Mouse (Mus musculus): ENCODE data around the gene Cmip. TPM values are rescaled to one million over a fixed set of nuclear protein-coding genes. Genes with fewer than 3 reads are reported as not detected.
"Not testable (repeated sequence)": the region's sequence is repeated elsewhere in the genome, so short reads cannot be mapped to it uniquely, and the experiment has no call there.

Cmip gene
- total RNA-seq, 2 experiments from 2014 or later = 32.8 to 38.5 TPM

DNA sequence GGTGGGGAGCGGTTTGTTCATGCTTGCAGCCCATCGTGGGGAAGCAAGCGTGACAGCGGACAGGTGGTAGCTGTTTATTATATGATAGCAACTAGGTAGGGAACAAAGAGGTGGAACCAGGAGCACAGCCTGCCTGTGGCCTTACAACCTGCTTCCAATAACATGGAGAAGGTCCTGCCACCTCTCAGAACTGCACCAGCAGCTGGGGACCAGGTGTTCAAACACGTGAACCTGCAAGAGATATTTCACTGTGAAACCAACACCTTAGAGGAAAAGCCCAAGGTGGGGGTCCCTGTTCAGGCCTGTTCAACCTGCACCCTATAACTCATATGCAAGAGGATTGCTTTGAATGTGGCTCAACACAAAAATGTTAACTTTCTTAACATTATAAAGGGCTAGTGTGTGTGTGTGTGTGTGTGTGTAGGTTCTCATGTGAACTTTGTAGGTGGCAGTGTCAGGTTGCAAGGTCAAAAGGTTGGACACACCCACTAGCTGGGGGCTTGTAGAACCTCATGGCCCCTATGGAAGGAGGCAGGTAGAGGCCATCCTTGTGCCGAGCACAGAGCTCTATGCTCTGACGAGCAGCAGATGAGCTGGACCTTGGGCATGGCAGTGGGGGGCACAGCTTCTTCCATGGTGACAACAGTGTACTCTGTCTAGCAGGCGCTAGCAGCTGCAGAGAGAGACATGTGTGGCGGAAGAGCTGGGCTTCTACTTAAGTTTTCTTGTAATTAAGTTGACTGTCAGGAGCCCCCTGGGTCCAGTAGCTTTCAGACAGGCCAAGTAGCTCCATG lies 146.2 kb downstream of the Cmip start:
- intact Hi-C loops (cut with DNase I) = no loop called here

GRCm38 (mm10) chr8:117403705-117404476 lies 147.0 kb downstream of the Cmip start:
- intact Hi-C loops (cut with DNase I) = no loop called here
- DNase-seq = no peak

More for the DNA sequence above, 146.2 kb downstream of the Cmip start:
- no peak for DNase-seq

DNA sequence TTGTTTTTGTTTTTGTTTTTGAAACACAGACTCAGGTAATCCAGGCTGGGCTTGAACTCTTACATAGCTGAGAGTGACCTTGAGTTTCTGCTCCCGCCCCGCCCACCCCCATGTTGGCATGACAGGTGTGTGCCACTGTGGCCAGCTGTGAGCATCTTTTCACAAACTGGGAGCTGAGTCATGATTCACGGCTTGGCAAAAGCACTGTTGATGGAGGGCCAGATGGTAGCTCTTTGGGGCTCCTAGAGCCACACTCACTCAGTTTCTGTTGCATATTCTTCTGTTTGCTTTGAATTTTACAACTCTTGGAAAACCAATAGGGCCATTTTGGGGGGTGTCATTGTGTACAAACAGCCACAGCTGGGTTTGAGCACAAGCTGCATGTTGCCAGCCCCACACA lies 149.2 kb downstream of the Cmip start:
- intact Hi-C loops (cut with DNase I) = no loop called here
- DNase-seq = no peak

- intact Hi-C loops (cut with DNase I) = no loop called here
- no peak for DNase-seq
Measured at GRCm38 (mm10) chr8:117408634-117409033, 151.8 kb downstream of the Cmip start.

DNA sequence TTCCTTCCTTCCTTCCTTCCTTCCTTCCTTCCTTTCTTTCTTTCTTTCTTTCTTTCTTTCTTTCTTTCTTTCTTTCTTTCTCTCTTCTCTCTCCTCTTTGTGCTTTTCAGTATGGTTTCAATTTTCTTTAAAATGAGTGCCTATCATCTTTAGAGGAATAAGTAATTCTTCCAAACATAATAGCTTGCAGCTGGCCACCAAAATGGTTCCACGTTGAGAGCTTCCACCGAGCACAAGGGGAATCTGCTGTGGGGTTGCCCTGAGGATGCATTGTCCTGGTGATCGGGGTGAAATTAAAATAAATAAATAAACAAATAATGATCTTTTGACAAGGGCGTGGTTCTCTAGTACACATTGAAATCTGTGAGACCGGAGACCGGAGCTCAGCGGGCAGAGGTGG lies 152.2 kb downstream of the Cmip start:
- DNase-seq = no peak
- intact Hi-C loops (cut with DNase I) = no loop called here

GRCm38 (mm10) chr8:117410391-117410790 lies 153.5 kb downstream of the Cmip start:
- DNase-seq = peak; percentile 62 to 64
- intact Hi-C loops (cut with DNase I) = loop anchor here (2.0 kb wide), 1 partner anchor 24 kb away; no protein-coding TSS in a partner anchor

GRCm38 (mm10) chr8:117410901-117411300 lies 154.0 kb downstream of the Cmip start:
- peak in 1 of 2 experiments; percentile 22 for DNase-seq
- intact Hi-C loops (cut with DNase I) = loop anchor here (2.0 kb wide), 1 partner anchor 24 kb away; no protein-coding TSS in a partner anchor

DNA sequence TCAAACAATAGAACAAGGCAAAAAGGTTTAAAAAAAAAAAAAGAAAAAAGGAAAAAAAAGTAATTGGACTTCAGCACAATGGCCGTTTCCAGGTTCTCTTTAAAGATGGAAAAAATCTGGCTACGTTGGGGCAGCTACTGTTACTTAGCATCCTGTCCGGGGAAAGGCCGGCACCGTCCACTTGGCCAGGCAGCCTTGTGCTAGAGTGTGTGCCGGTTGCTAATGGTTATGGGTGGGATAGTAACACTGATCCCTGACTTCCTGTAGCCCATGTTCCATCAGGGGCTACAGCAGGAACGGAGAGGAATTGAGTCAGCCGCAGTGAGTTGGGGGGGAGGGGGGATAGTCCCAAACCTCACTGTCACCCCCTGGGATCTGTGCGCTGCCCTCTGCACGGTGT lies 155.4 kb downstream of the Cmip start:
- intact Hi-C loops (cut with DNase I) = no loop called here
- peak; percentile 18 to 31 for DNase-seq

DNA sequence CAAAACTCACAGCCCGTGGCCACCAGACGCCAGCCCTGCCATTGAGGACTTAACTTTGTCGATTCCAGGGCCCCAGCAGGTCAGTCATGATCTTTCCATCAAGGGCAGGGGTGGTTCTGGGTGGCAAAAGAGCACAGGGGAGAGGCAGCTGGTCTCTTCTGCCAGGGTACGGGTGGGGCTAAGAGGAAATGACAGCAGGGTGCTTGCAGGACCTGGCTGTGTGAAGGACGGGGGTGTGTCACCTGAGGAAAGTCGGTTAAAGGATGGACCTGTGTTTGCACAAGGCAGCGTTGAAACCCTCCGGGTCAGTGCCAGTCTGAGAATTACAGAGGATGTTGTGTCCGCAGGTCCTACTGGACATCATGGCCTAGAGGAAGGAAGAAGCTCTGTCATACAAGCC lies 161.0 kb downstream of the Cmip start:
- DNase-seq = no peak
- intact Hi-C loops (cut with DNase I) = no loop called here

DNA sequence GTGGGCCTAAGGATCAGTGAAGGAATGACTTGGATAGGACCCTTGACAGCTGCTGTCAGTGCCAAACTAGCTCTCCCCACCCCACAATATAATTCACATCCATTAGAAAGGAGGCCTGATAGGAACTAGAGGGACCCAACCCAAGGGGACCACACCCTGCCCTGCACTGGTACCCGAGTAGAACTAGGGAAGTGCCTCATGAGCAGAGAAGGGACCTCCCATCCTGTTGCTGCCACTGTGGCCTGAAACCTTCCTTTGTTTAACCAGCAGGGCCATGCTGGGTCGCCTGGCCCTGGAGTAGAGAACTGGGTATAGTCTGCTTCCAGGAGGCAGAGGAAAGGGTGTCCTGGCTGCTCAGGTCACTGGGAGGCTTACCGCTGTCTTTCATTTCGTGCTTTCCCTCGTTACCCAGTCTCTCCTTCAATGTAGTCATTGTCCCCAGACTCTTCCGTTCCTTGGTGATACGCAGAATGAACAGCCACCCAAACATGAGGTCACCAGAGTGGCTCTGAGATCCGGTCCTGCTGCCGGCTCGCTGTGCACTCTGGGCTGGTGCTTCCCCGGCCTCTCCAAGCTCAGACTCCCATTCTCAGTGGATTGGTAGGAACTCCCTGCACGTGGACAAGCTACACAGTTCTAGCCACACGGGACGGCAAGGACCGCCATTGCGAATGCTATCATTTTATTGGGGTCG lies 164.1 kb downstream of the Cmip start:
- intact Hi-C loops (cut with DNase I) = no loop called here

DNA sequence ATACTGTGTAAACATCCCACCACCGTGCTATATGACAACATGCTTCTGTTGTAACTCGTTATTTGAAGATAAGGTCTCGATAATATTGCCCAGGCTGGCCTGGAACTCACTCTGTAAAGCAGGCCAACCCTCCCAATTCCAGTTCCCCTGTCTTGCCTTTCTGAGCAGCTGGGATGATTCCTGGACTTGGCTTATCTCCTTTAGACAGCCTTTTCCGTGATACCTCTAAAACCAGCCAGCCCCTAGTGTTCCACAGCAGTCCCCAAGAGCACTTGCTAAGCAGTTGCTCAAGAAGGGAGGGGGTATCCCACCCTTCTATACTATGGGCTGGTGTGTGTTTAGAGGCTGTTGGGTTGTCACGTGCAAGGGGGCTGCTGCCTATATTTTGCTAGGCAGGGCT lies 165.0 kb downstream of the Cmip start:
- DNase-seq = peak; percentile 24 to 34
- intact Hi-C loops (cut with DNase I) = no loop called here

More for the DNA sequence above, 164.1 kb downstream of the Cmip start:
- peak; percentile 35 to 37 for DNase-seq

DNA sequence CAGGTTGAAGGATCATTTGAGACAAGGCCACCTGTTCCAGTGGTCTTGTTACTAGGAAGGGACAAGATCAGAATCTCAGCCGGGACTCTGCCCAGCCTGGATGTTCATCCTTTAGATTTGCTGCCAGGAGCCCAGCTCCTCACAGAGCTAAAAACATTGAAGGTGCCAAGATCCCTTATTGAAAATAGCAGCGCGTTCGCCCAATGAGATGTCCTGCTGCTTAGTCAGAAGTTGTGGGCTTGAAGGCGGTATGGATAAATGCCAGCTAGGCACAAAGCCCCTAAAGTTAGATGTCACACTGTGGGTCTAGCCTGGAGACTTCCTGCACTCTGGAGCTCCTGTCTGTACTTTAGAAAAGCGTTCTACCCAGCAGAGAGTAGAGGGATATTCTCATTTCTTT lies 165.5 kb downstream of the Cmip start:
- intact Hi-C loops (cut with DNase I) = no loop called here

DNA sequence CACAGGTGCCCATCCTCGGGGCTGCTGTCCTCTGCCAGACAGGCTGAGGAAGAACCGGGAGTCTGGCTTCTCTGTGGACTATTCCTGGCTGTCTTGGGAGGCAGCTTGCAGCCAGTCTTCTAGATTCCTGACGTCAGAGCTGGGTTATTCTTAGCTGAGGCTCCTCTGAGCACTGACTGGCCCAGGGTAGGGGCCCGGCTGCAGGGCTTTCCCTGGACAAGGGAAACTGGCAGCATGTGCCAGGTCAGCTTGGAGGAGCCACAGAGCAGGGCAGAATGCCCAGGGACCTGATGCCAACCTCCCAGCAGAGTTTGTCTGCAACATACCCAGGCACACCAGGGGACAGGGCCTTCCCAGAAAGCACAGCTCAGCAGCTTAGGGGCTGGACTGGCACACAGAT lies 166.2 kb downstream of the Cmip start:
- peak; percentile 87 to 92 for DNase-seq
- intact Hi-C loops (cut with DNase I) = no loop called here

More for the DNA sequence above, 165.5 kb downstream of the Cmip start:
- no peak for DNase-seq

DNA sequence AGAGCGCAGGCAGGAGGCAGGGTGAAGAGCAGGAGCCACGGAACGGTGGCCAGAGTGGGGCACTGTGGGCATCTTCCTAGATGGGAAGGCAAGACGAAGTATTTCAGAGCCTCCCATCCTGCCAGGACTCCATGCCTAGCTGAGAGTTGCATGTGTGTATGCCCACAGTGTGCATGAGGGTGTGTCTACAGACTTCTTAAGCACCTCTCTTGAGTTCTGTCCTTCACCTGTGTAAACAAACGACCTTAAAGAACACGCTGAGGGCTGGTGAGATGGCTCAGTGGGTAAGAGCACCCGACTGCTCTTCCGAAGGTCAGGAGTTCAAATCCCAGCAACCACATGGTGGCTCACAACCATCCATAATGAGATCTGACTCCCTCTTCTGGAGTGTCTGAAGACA lies 171.0 kb downstream of the Cmip start:
- intact Hi-C loops (cut with DNase I); DNase-seq: not testable (repeated sequence)

- intact Hi-C loops (cut with DNase I) = no loop called here
- DNase-seq = no peak
Measured at GRCm38 (mm10) chr8:117428524-117429162, 171.8 kb downstream of the Cmip start.

GRCm38 (mm10) chr8:117430624-117431023 lies 173.8 kb downstream of the Cmip start:
- intact Hi-C loops (cut with DNase I) = no loop called here
- no peak for DNase-seq

GRCm38 (mm10) chr8:117431554-117431953 lies 174.7 kb downstream of the Cmip start:
- DNase-seq = no peak
- intact Hi-C loops (cut with DNase I) = no loop called here

DNA sequence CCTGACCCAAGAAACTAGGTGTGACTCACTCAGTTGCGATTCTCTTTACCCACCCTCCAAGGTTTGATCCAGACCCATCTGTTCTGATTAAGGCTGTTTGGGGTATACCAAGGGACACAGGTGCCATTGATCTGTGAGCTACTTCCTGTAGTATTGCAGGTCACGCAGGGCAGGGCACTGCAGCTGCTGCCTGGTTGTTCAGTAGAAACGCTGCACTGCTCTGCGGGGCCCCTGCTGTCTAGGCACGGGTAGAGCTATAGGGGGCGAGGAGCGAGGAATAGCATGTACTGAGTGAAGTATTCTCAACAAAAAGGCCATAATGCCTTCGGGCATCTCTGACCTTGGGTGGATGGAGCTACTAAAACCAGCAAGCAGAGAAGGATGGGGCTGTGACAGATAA lies 175.2 kb downstream of the Cmip start:
- no peak for DNase-seq
- intact Hi-C loops (cut with DNase I) = no loop called here

GRCm38 (mm10) chr8:117433968-117434367 lies 177.1 kb downstream of the Cmip start:
- no peak for DNase-seq
- intact Hi-C loops (cut with DNase I) = no loop called here

- intact Hi-C loops (cut with DNase I) = no loop called here
- no peak for DNase-seq
Measured at GRCm38 (mm10) chr8:117436786-117437185, 179.9 kb downstream of the Cmip start.

DNA sequence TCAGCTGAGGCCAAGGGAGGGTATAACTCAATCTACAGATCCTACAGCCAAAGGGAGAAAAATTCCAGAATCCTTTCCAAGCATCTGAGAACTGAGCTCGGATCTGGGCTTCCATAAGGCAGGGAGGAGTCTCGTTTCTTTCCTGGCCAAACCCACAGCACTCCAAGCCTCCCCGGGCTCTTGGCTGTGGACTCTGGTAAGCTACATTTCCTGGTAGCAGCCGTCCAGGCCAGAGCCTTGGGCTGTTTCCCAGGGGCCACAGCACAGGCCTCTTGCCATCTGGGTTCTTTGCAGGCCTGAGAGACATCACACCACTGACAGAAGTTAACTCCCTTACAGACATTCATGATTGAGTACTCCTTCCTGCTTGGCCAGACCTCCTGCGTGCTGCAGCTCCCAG lies 180.8 kb downstream of the Cmip start:
- DNase-seq = peak; percentile 60 to 66
- intact Hi-C loops (cut with DNase I) = no loop called here

Measured in heart, postnatal 10 days (tissue).